Mouse (Mus musculus) intestine, postnatal 0 days (tissue): ENCODE results near the gene Dhrs9. TPM values are rescaled to one million over a fixed set of nuclear protein-coding genes. Genes with fewer than 3 reads are reported as not detected.

Experiments used
- ATAC-seq: fragments of 200-750 bp; cut with Nextera tagmentation; 2 replicates; pipeline ENCODE4 v1.8.0; 2017; ENCODE audit warnings: mild to moderate bottlenecking, moderate TSS enrichment, moderate library complexity
- H3K27ac ChIP-seq: fragments of 300-500 bp; sonication (generic); 2 replicates; pipeline ENCODE4 v1.5.1; 2014; ENCODE audit warnings: mild to moderate bottlenecking, low read depth, low read length, moderate library complexity
- H3K27me3 ChIP-seq: fragments of 300-500 bp; sonication (generic); replicated peaks from 2 replicates; pipeline ENCODE4 v1.6.1; 2014; ENCODE audit warnings: low read length, mixed read lengths; ENCODE audit not compliant: control insufficient read depth, insufficient read depth
- H3K36me3 ChIP-seq: fragments of 300-500 bp; sonication (generic); 2 replicates; pipeline ENCODE4 v1.6.1; 2014; ENCODE audit warnings: mild to moderate bottlenecking, moderate library complexity; ENCODE audit not compliant: control insufficient read depth, insufficient read depth
- H3K4me1 ChIP-seq: fragments of 300-500 bp; sonication (generic); replicated peaks from 2 replicates; pipeline ENCODE4 v1.6.1; 2014; ENCODE audit warnings: antibody characterized with exemption, low read length, mixed read lengths; ENCODE audit not compliant: control insufficient read depth, insufficient read depth
- H3K4me2 ChIP-seq: fragments of 300-500 bp; sonication (generic); replicated peaks from 2 replicates; pipeline ENCODE4 v1.6.1; 2014; ENCODE audit warnings: low read depth, mild to moderate bottlenecking, moderate library complexity
- H3K4me3 ChIP-seq: fragments of 300-500 bp; sonication (generic); 2 replicates; pipeline ENCODE4 v1.5.1; 2014; ENCODE audit warnings: low read depth, low read length
- H3K9ac ChIP-seq: fragments of 300-500 bp; sonication (generic); 2 replicates; pipeline ENCODE4 v1.6.1; 2014; ENCODE audit warnings: mild to moderate bottlenecking, low read depth, low read length
- H3K9me3 ChIP-seq: fragments of 300-500 bp; sonication (generic); 2 replicates; pipeline ENCODE4 v1.6.1; 2016; ENCODE audit warnings: mixed run types; ENCODE audit not compliant: control insufficient read depth
- CTCF ChIP-seq: sonication (generic); IDR thresholded peaks from 2 replicates; pipeline ENCODE4 v1.5.1; 2016; ENCODE audit warnings: low read depth, mild to moderate bottlenecking, control low read depth, antibody characterized with exemption, moderate library complexity
- WGBS: fragments of 180-500 bp; shearing (Covaris S2); extraction: QIAGEN DNeasy Blood & Tissue Kit; methylation state at CpG from one replicate; pipeline ENCODE4 v1.1.7; 2014; 5-methylcytosine and 5-hydroxymethylcytosine counted together
- polyA plus RNA-seq: library from polyadenylated mRNA; unstranded; fragments of >200 nt; fragmentation: Nextera tagmentation; extraction: Ambion mirVana; gene quantifications from 2 replicates; pipeline ENCODE4 v1.2.1, GENCODE M21; 2015

Gene Dhrs9
- polyA plus RNA-seq, 1 experiment from 2014 or later: 2.2 TPM

DNA sequence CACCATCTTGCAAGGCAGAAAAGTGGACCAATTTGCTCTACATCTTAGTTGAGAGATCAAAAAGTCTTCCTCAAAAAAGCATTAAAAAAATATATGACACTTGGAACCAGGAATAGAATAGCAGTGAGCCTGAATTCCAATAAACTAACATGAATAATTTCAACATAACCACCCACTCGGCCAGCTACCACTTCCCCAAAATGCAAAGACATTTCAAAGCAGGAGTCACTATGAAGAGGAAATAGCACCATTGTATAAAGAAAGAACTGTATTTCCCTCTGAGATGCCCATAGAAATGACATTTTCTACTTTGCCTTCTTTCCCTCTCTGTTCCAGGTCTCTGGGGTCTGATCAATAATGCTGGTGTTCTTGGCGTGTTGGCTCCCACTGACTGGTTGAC lies 13.7 kb downstream of the Dhrs9 start:
- TF ChIP-seq CTCF: no peak
- H3K4me1 ChIP-seq: no peaks in the 10 kb centered on the region
- ATAC-seq: no peak
- no peaks in the 10 kb centered on the region for H3K36me3 ChIP-seq
- no peaks in the 10 kb centered on the region for H3K27me3 ChIP-seq
- H3K9me3 ChIP-seq: no peaks in the 10 kb centered on the region
- no peak overlapping the region for H3K9ac ChIP-seq
- 84% methylated on average over 2 of the region's 2 CpGs for WGBS
- H3K27ac ChIP-seq: no peak overlapping the region
- no peak overlapping the region for H3K4me2 ChIP-seq
- H3K4me3 ChIP-seq: no peak overlapping the region

- Histone ChIP-seq H3K9ac (no peak overlapping the region), H3K4me1 (no peaks in the 10 kb centered on the region), H3K9me3 (no peaks in the 10 kb centered on the region), H3K36me3 (no peaks in the 10 kb centered on the region), H3K27me3 (no peaks in the 10 kb centered on the region), H3K4me2 (no peak overlapping the region), H3K4me3 (no peak overlapping the region), H3K27ac (no peak overlapping the region)
- WGBS: 29% methylated on average over 9 of the region's 9 CpGs
- ATAC-seq: peak; percentile 77
- TF ChIP-seq CTCF: peak; percentile 28; the same call in 1 of the 2 replicates
Observed at GRCm38 (mm10) chr2:69395597-69396248, 15.5 kb downstream of the Dhrs9 start.

DNA sequence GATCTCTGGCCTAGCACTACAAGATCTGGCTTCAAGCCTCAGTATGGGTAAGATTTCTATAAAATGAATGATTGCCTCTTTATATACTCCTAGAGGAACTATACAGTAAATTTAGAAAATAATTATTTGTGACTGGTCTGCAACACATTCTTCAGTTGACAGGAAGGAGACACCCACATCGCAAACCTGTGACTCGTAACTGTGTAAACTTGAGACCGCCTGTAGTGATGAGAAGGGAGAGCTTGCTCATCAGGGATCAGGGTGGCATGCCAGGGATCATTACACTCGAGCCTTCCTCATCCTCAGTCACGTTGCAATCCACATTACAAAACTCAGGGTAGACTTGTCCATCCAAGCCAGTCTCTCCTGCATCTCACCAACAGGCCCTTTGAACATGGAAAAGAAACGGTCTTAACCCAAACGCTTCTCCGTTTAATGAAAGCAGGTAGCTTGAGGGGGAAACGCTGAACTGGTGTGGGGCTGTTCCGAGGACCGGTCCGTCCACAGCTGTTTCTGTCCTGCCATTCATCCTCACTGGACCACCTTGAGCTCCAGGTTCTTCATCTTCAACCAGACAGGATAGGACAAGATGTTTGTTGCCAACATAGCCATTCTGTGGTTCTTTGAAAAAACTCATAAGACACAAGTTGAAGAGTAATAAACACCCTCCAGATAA lies 16.7 kb downstream of the Dhrs9 start:
- Histone ChIP-seq H3K9me3 (no peaks in the 10 kb centered on the region), H3K9ac (no peak overlapping the region), H3K4me2 (no peak overlapping the region), H3K4me1 (no peaks in the 10 kb centered on the region), H3K27me3 (no peaks in the 10 kb centered on the region), H3K36me3 (no peaks in the 10 kb centered on the region), H3K4me3 (no peak overlapping the region), H3K27ac (no peak overlapping the region)
- 81% methylated on average over 12 of the region's 12 CpGs for WGBS
- TF ChIP-seq CTCF: no peak
- no peak for ATAC-seq

DNA sequence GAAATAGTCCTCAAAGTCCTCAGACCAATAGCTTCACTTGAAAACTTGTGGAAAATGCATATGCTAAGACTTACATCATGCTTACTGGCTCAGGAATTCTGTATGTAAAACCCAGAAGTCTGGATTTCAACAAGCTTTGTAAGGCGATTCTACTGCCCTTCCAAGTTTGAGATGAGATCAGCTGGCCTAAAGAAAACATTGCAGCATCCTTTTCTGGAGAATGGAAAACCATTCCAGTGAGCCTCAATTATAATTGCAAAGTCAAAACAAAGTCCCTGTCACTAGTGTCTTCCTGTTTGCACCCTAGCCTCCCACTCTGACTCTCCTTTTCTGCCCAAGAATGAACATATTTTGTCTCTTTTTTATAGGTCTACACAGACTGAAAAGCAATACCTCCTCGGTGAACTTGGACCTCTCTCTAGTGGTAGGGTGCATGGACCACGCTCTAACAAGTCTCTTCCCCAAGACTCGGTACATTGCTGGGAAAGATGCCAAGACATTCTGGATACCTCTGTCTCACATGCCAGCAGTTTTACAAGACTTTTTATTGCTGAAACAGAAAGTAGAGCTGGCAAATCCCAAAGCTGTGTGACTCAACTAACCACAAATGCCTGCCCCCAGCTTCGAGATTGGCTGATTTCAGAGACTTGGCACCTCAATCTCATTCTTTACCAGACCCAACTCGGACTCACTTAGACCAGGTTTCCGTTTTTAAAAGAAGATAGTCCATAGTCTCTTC lies 20.8 kb downstream of the Dhrs9 start:
- H3K27me3 ChIP-seq: no peaks in the 10 kb centered on the region
- H3K4me3 ChIP-seq: no peak overlapping the region
- ATAC-seq: no peak
- H3K36me3 ChIP-seq: no peaks in the 10 kb centered on the region
- H3K4me2 ChIP-seq: no peak overlapping the region
- WGBS: 70% methylated on average over 7 of the region's 7 CpGs
- no peaks in the 10 kb centered on the region for H3K9me3 ChIP-seq
- no peak overlapping the region for H3K27ac ChIP-seq
- no peaks in the 10 kb centered on the region for H3K4me1 ChIP-seq
- no peak overlapping the region for H3K9ac ChIP-seq
- TF ChIP-seq CTCF: no peak

GRCm38 (mm10) chr2:69401891-69402290 lies 21.6 kb downstream of the Dhrs9 start:
- no peak for TF ChIP-seq CTCF
- 78% methylated on average over 6 of the region's 6 CpGs for WGBS
- Histone ChIP-seq H3K27ac (no peak overlapping the region), H3K4me2 (no peak overlapping the region), H3K36me3 (no peaks in the 10 kb centered on the region), H3K27me3 (no peaks in the 10 kb centered on the region), H3K9ac (no peak overlapping the region), H3K9me3 (no peaks in the 10 kb centered on the region), H3K4me1 (no peaks in the 10 kb centered on the region), H3K4me3 (no peak overlapping the region)
- no peak for ATAC-seq

DNA sequence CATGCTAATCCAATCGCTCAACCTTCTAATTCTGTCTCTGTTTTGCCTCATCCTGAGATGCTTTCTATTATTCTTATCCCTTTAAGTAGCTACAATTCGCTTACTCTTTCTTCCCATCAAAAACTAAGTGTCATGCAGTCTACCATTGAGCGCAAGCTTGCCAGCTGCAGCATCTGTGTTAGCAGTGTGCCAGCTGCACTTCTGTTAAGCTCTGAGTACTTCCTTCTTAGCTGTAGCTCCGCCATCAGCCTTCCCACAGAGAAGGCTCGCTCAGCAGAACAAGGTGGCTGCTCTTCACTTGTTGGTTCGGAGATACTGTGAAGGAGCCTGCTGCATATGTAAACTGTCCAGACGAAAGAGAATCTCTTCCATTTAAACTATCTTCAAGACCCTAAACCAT lies 22.1 kb downstream of the Dhrs9 start:
- no peak for ATAC-seq
- Histone ChIP-seq H3K9me3 (no peaks in the 10 kb centered on the region), H3K36me3 (no peaks in the 10 kb centered on the region), H3K27ac (no peak overlapping the region), H3K4me2 (no peak overlapping the region), H3K4me1 (no peaks in the 10 kb centered on the region), H3K27me3 (no peaks in the 10 kb centered on the region), H3K4me3 (no peak overlapping the region), H3K9ac (no peak overlapping the region)
- TF ChIP-seq CTCF: no peak
- WGBS: 82% methylated on average over 7 of the region's 7 CpGs
